Mouse (Mus musculus): Measurements from ENCODE around the gene Uba3. TPM values are rescaled to one million over a fixed set of nuclear protein-coding genes. Genes with fewer than 3 reads are reported as not detected.

The Uba3 gene
- total RNA-seq (2021): 10 to 100 TPM; 65.4 to 66.3 TPM
- long read RNA-seq, experiment 1, transcript Uba3-201 (18 exons, 2,257 nt): major isoform, 58 of 102 reads
- long read RNA-seq, experiment 1, transcript Uba3-202 (17 exons, 2,465 nt): minor isoform, 22 of 102 reads
- long read RNA-seq, experiment 1, partial matches to known transcripts: 11 of 102 reads
- long read RNA-seq, experiment 1, other reads (novel, unspliced or antisense): 9 of 102 reads
- long read RNA-seq, experiment 2, transcript Uba3-202 (17 exons, 2,465 nt): minor isoform, 15 of 63 reads
- long read RNA-seq, experiment 2, transcript Uba3-201 (18 exons, 2,257 nt): major isoform, 40 of 63 reads
- long read RNA-seq, experiment 2, partial matches to known transcripts: 3 of 63 reads
- long read RNA-seq, experiment 2, other reads (novel, unspliced or antisense): 5 of 63 reads

- intact Hi-C loops (cut with DNase I): no loop called here
- DNase-seq (ENCODE audit: low spot score in 2 of 2): peak; percentile 98 to 99
These were observed at the start of gene Uba3 for GRCm38 (mm10) chr6:97205439-97205885. TSS of gene Uba3 (minus strand) at chr6:97205647.

GRCm38 (mm10) chr6:97252711-97253221 is 47.3 kb upstream of the Uba3 start, which contains the start of gene Lmod3:
TSS of gene Lmod3 (minus strand) at chr6:97252759.
- DNase-seq (ENCODE audit: low spot score in 2 of 2): peak; percentile 12 to 47
- intact Hi-C loops (cut with DNase I): no loop called here

- DNase-seq (ENCODE audit: low spot score in 2 of 2): no peak
- intact Hi-C loops (cut with DNase I): no loop called here
These were observed 46.6 kb upstream of the Uba3 start for GRCm38 (mm10) chr6:97252086-97252485.

DNA sequence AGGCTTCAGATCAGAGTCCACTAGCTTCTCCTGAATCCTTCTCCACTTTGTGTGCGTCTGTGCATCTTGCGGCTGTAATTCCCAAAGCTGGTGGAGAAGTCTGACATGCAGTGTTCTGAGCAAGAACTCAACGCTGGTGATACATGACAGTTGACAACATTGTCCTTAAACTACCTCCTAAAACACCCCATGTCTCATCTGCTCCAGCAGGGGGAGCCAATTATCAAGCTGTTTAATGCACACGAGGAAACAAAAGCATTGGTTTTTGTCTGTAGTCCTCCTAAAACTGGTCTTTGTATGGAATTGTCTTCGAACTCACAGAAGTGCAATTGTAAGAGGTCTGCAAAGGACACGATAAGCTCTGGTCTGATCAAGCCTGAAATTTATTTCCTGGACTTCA is 45.5 kb upstream of the Uba3 start:
- intact Hi-C loops (cut with DNase I): no loop called here
- DNase-seq (ENCODE audit: low spot score in 2 of 2): peak; percentile 57 to 71

DNA sequence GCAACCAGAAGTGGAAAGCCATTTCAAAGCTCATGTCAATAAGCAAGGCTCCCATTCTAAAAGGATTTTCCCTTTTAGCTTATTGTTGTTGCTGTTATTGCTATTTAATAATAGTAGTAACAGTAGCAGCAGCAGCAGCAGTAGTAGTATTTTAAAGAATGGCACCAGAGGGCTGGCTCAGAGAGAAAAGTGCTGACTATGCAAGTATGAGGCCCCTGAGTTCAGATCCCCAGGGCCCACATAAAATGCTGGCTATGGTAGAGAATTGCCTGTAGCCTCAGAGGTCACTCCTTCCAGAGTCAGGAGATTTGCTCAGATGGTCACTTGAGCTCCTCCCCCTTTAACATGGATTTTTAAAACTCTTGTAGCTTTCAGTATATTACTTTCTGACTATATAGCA is 39.8 kb upstream of the Uba3 start:
- DNase-seq (ENCODE audit: low spot score in 2 of 2): no peak
- intact Hi-C loops (cut with DNase I): no loop called here

DNA sequence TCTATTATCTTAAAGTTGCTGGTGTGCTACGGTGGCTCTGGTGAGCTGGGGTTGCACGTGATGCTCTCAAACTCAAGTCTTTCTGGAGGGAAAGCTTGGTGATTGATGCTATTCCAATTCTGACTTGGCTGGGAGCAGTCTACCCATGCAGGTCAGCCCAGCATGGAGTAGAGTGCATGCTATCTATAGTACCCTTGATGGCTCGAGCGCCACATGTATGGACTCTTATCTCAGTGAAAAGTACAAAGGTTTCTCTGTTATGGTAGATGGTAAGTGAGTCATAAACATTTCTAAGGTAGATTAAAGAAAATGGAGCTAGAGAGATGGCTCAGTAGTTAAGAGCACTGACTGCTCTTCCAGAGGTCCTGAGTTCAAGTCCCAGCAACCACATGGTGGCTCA is 37.1 kb upstream of the Uba3 start:
- no peak for DNase-seq (ENCODE audit: low spot score in 2 of 2)
- intact Hi-C loops (cut with DNase I): no loop called here

DNA sequence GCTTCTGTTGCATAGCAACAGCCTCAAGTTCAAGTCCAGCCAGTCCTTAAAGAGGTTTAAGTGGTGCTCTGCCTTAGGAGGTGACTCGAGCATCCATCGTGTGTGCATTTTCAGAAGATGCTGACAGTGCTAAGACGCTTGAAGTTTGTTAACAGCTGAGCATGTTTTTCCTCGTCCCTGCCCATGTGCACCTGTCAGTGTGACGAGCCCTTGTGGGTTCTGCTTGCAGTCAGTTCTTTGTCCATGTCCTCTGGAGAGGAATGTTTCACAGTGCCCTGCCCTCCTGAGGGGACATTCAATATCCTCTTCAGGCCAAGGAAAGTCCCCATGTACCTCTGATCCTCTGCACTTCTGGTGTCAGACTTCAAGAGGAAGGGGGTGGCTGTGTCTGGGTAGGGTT is 34.6 kb upstream of the Uba3 start:
- DNase-seq (ENCODE audit: low spot score in 2 of 2): no peak
- intact Hi-C loops (cut with DNase I): no loop called here

DNA sequence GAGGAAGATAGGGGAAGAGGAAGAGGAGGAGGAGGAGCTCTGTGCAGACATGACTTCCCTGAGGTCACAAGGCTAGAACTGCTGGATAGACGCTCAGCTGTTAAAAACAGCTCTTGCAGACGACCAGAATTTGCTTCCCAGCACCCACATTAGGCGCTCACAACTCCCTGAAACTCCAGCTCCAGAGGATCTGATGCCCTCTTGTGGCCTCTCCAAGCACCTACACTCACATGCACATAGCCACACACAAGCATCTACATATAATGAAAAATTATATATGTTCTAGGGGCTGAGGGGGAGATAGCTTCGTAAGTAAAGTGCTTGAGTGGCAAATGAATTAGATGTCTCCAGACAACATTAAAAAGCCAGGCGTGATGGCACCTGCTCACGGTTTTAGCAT is 33.9 kb upstream of the Uba3 start:
- intact Hi-C loops (cut with DNase I): no loop called here
- no peak for DNase-seq (ENCODE audit: low spot score in 2 of 2)

DNA sequence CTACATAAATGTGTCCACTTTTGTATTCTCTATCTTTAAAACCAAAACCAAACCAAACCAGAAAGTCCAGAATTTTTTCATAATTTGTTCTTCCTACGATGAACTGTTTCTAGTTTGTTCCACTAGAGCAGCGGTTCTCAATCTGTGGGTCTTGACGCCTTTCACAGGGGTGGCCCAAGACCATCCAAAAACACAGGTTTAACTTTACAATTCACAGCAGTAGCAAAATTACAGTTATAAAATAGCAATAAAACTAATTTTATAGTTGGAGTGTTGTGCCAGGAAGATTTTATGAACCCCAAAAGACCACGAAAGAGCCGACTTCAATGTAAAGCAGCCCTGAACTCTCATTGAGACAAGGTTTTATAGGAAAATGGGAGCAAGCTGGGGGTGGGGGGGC is 30.6 kb upstream of the Uba3 start:
- intact Hi-C loops (cut with DNase I): no loop called here

GRCm38 (mm10) chr6:97234911-97235668 is 29.6 kb upstream of the Uba3 start:
- intact Hi-C loops (cut with DNase I): no loop called here
- DNase-seq (ENCODE audit: low spot score in 2 of 2): no peak

More for the DNA sequence above, 30.6 kb upstream of the Uba3 start:
- no peak for DNase-seq (ENCODE audit: low spot score in 2 of 2)

DNA sequence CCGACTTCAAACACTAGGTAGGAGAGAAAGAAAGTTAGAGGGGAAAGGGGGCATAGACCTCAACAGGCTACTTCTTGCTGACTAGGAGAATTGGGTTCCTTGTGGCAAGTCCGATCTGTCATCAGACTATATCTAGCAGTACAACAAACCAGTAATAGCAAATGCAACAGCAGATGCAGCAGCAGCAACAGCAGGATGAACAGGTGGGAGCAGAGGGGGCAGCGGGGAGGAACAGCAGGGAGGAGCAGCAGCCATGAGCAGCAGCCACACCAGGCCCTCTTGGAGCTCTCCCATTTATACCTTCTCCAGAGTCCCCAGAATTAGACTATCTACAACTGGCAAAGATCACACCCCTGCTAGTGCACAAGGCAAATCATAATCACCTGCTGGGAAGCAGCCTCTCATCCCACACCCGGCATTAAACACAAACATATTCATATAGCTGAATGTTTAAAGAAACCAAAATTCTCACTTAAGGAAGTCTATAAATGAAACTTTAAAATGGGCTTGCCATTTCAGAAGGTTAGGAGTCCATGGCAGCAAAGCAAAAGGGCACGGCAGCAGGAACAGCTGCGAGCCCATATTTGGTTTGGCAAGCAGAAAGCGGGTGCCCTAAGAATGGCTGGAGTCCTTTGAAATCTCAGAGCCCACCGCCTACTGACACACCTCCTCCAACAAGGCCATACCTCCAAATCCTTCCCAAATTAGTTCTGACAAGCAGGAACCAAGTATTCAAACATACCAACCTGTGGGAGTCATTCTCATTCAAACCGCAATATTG is 21.8 kb upstream of the Uba3 start:
- intact Hi-C loops (cut with DNase I): no loop called here
- DNase-seq (ENCODE audit: low spot score in 2 of 2): no peak

- intact Hi-C loops (cut with DNase I): no loop called here
- no peak for DNase-seq (ENCODE audit: low spot score in 2 of 2)
These were observed 20.6 kb upstream of the Uba3 start for GRCm38 (mm10) chr6:97226083-97226491.

DNA sequence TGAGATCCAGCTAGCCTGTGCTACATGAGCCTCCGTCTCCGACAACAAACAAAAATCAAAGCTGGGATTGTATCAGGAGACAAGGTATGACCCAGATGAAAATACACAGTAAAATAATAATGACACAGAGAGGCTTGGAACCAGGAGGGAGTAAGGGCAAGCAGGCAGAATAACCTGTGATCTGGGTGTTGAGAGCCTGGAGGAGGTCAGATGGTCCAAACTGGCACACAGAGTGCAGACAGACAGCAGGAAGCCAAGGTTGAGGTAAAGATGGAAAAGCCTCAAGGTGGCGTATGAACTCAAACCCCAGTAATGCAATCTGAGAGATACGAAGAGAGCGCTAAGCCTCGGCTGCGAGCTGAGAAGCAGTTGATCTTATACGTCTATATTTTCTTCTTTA is 19.1 kb upstream of the Uba3 start:
- intact Hi-C loops (cut with DNase I): no loop called here
- no peak for DNase-seq (ENCODE audit: low spot score in 2 of 2)

DNA sequence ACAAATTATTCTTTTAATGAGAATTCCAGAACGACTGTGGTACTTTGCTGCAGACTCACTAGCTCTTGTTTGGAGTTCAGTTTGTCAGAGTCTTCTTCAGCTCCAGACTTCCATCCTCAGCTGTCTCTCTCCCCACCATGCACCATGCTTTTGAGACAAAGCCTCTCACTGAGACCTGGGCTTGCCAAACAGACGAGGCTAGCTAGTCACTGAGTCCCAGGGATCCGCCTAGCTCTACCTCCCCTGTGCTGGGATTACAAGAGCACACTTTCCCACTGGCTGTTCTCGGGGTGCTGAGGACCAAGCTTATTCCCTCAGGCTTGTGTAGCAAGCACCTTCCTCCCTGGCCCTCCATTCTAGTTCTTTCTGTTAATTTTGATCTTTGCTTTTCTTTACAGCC is 18.1 kb upstream of the Uba3 start:
- no peak for DNase-seq (ENCODE audit: low spot score in 2 of 2)
- intact Hi-C loops (cut with DNase I): no loop called here

DNA sequence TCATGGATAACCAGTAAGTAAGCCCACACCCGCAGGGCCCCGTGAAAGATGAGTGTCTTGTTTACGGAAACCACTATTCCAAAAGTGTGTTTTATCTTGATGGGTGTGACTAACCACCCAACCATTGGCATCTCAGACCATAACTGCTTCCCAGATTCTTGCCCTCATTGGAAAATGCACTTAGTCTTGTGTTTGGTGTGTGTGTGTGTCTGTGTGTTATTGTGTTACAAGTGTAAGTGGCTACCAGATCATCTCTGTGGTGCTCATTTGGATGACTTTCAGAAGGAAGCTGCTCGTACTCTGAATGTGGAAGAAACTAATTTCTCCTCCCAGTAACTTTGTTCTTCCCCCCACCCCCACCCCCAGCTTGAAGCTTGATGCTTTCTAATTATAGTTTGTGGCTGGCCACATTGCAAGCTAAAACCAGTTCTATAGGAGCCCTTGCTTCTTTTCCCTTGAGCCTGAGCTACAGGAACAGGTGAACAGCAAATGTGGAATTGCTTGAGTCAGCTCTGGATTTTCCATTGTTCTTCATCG is 17.6 kb upstream of the Uba3 start:
- intact Hi-C loops (cut with DNase I): no loop called here
- no peak for DNase-seq (ENCODE audit: low spot score in 2 of 2)

DNA sequence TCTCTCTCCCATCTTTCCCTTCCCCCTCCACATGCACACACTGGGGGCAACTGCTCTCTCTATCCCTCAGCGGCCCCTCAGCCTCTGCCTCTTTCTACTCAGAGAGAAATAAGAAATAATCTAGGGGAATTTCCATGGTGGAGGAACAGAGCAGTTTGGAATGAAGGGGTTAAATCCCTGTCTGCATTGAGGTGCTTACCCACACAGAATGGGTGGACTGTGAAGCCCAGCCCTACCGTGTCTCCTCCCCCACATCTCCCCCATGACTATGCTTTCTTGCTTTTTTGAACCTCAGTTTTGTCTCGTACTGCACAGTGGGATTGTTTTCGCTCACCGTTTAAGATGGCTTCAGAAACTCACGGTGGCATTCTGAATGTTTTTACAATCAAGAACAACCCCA is 16.9 kb upstream of the Uba3 start:
- intact Hi-C loops (cut with DNase I): no loop called here
- no peak for DNase-seq (ENCODE audit: low spot score in 2 of 2)

- intact Hi-C loops (cut with DNase I): no loop called here
- peak; percentile 64 for DNase-seq (ENCODE audit: low spot score in 2 of 2)
These were observed 16.0 kb upstream of the Uba3 start for GRCm38 (mm10) chr6:97221205-97222025.

GRCm38 (mm10) chr6:97220672-97221071 is 15.2 kb upstream of the Uba3 start:
- no peak for DNase-seq (ENCODE audit: low spot score in 2 of 2)
- intact Hi-C loops (cut with DNase I): no loop called here

Data from left cerebral cortex, postnatal 14 days (tissue).